Mouse (Mus musculus) natural killer cell, adult 2 months (primary cell): ENCODE results near the gene Pole3.

Experiments
- DNase-seq, 2 experiments: peaks; one replicate each; pipeline ENCODE4 v3.0.0; 2022; ENCODE audit warnings: low spot score in 2 of 2

The Pole3 gene

DNA sequence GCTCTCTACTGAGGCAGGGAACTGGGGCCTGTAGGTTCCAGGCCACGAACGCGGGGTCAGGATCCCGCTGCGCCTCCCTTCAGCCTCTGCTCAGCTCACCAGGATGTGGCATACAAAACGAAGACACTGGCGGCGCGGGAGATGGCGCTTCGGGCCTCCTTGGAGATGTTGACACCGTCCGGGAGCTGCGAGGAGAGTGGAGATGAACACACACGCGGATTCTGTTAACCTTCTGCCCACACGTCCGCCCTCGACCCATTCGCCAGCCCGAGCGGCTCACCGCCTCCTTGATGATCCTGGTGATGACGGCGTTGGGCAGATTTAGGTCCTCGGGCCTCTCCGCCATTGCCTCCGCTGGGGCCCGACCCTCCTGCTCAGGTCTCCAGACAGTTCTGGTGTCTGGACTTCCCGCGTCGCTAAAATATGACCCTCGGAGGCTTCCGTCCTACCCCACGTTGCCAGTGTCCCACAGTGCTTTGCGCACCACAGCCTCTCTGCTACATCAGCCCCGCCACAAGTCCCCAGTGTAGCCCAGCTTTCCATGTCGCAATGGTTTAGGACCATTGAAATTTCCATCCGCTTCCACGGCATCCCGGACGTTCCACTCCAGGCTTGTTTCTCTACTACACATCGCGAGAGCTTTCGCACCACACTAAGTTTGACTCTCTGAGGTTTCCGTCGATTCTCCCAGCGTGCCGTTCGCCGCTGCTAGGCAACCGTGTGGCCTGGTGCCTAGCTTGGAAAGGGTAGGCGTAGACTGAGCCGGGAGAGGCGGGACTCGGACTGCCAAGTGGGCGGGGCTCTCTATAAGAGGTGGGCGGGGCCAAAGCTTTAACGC is at the start of gene Pole3, which contains the start of gene 4933430I17Rik:
Pole3 (minus strand) TSS at position 418 of the 838 bp plus-strand sequence.
4933430I17Rik (plus strand) TSS at position 719 of the 838 bp plus-strand sequence.
- peak; percentile 94 to 95 for DNase-seq

DNA sequence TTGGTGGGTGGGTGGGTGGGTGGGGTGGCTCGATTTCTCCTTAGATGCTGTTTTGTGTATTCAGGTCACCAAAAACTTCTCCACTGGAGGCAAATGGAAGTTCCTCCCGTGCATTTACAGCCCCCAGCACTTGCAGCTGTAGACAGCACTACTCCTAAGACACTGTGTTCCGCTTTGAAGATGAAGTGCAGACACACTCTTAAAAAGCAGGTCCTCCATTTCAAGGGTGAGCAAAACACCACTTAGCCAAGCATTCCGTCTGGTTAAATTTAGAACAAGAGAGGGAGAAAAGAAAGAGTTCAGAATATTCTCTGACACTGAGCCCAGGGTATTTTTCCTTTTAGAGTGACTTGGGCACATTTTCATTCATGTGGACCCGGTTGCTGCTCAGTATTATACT is 45.2 kb upstream of the Pole3 start:
- no peak for DNase-seq

DNA sequence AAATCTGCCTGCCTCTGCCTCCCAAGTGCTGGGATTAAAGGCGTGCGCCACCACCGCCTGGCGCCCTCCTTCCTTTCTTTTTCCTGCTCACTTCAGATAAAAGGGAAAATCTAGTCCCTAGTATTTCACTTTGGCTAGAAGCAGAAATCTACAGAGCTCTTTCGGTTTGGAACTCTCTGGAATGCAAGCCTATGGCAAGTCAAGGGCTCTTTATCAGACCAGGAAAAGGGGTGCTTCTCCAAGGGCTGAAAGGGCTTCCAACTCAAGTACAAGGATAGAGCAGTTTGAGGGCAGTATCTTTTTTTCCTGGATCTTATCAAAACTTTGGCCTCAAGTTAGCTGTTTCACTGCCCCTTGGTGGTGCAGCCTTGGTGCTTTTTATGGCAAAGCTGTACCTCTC is 44.7 kb upstream of the Pole3 start:
- no peak for DNase-seq

DNA sequence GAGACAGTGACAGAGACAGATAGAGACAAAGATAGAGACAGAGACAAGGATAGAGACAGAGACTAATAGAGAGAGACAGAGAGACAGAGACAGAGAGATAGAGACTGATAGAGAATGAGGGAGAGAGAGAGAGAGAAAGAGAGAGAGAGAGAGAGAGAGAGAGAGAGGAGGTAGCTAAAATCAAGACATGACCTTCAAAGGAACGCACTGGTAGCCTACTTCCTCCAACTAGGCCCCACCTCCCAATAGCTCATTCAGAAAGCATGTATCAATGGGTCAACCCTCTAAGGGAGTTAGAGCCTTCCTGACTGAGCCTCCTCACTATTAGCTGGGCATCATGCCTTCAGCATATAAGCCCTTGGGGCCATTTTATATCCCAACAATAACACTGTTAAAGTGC is 43.5 kb upstream of the Pole3 start:
- no peak for DNase-seq

DNA sequence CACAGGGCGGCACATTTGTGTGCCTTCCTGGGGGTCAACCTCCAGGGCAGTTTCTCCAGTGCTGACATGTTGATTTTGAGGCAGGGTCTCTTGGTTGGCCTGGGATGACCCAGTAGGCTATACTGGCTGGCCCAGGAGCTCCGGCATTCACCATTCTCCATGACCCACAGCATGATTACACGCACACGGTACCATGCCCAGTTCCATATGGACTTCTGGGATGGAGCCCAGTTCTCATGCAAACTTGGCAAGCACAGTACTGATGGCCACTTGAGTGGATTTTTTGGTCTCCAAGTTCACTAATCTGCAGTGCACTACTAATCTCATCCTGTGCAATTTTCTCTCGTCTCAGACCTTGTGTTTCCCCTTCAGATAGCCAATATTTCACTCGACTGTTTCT is 42.8 kb upstream of the Pole3 start:
- DNase-seq, result no peak

DNA sequence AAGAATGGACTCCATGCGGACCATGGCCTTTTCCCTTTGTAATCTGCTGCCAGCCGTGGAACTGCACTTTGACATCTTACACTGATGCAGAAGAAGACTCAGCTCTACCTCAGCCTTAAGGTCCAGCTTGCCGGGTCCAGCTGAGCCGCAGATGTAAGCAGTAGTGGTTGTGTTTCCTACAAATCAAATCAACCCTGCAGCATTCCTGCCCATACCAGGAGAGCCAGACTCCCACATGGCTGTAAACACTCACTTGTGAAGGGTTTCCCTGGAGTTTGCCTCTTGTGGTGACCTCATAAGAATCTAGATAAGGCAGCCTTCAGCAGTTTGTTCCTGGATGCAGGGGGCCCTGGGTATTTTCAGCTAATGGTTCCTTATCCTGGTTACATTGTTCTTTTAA is 41.7 kb upstream of the Pole3 start:
- DNase-seq, result no peak

DNA sequence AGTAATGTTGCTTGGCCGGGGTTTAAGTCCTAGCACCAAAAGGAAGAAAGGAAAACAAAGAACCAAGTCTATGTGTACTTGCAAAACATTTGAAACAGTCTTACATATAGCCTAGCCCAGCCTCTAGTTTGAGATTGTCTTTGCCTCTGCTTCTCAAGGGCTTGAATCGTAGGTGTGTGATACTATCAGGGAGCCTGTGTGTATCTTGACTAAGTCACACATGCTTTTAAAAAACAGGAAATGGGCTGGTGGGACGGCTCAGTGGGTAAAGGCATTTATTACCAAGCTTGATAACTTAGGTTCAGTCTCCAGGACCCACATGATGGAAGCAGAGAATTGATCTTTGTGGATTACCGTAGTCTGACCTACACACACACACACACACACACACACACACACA is 37.1 kb upstream of the Pole3 start:
- DNase-seq, result peak; percentile 38 to 44

DNA sequence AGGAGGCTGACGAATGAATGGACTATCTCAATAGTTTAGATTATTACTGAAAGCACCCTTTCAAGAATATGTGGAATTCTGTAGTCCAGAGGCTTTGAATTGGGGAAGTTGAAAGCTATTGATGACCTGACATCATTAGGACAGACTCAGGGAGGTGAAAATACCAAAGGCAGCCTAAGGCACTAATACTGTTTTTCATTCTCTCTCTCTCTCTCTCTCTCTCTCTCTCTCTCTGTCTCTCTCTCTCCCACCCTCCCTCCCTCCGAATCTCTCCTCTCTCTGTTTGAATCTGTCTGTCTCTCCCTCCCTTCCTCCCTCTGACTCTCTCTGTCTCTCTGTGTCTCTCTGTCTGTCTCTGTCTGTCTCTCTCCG is 36.7 kb upstream of the Pole3 start:
- no peak for DNase-seq

DNA sequence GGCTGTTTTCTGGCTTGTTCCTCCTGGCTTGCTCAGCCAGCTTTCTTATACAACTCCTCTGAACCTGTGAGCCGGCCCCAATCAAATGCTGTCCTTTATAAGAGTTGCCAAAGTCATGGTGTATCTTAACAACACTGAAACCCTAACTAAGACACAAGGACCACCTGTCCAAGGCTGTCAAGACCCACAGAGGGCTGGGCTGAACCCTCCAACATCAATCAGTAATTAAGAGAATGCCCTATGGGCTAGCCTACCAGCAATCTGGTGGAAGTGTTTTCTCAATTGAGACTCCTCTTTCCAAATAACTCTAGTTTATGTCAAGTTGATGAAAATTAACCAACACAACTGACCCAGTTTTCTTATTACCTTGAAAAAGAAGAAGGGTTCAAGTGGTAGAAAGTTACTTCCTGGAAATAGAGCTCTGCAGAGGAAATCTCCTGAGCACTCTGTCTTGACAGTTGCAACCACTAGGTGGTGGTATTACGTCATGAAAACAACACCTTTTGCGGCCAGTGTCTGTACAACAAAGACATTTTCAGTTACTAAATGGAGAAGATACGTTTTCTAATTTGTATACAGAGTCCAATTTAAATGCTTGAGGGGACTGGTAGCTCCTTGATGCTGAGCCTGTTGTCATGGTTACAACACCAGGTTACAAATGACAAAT is 36.2 kb upstream of the Pole3 start:
- peak; percentile 78 to 82 for DNase-seq

DNA sequence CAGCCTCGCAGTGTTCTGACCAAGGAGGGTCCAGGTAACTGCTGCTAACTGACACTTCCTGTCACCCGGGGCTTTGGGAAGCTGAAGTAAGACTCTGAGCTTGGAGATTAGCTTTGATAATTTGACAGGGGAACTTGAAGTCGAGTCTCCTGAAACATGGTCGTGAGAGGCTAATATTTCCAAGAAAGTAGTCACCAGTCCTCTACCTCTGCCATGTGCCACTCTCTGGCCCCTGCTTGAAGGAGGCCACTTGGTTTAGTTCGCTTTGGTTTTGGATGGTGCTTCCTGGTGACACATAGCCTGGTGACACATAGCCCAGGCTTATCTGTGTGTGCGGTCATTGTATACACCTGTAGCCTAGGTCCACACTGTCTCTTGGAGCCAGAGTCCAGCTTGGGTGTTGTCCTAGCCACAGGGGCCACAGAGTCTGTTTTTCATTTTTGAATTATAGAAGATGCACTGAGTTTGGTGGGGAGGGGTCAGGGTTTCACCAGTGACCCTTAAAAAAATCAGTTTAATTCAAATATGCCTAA is 35.0 kb upstream of the Pole3 start, which contains the start of gene Rgs3:
Rgs3 (plus strand) TSS at position 51 of the 533 bp plus-strand sequence.
- DNase-seq, result no peak

DNA sequence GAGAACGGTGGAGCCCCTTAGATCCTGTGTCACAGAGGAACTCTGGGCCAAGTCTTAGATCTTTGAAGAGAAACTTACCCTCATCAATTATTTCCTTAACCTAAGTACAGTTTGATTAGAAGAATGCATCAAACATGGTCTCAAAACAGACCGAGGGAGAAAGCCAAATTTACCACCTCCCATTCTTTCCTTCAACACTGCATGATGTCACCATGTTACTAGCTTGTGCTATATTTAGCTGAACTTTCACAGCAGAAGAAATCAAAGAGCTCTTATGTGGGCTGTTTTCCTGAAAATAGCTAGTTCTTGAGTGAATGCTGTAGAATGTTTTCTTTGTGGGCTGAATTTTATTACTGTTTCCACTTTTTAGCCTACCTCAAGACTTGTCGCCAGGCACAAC is 32.6 kb upstream of the Pole3 start:
- DNase-seq, result no peak

DNA sequence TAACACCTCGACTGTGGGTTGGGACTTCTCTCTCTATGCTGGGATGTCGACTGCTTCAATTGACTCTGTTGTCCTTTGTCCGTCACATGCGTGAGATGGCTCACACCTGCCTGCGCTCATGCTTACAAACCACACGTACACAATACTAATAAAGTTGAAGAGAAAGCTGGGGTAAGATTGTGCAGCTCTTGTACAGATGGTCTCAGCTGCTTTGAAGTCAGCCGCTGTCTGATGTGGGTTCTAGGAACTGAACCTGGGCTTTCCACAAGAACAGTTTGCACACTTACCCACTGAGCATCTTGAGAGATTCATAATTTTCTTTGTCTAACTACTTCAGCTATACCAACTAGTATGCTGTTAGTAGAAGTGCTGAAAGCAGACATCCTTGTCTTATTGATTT is 27.1 kb upstream of the Pole3 start:
- no peak for DNase-seq

DNA sequence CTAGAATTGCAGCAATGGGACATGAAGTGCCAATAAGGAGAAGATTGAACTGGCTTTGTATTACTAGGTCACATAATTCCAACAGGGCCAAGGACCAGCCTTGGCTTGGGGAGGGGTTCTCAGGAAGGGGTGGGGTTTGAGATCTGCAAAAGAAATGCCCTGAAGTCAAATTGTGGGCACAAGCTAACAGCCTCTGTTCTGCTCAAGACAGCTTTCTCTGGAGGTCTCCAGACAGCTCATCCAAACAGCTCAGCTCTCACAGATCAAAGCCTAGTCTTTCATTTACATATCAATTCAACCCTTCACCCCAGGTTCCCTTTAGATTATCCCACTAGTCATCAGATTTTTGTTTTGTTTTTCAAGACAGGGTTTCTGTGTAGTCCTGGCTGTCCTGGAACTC is 19.9 kb upstream of the Pole3 start:
- DNase-seq, result no peak

DNA sequence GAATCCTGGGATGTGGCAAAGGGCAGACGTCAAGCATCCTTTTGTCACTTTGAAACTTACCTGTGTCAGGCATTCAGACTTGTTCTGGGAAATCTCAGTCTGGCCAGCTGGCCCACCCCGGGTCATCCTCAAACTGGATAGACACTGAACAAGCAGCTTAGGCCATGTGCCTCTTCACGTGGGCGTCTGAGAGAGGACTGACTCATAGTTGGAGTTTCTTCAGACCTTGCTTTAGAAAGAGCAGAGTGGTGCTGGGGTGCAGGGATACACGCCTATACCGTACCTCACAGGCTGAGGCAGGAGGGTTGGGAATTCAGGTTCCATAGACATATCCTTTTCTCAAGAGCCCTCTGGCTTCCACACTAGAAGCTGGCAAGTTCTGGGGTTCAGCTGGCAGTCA is 18.9 kb upstream of the Pole3 start:
- DNase-seq, result no peak

DNA sequence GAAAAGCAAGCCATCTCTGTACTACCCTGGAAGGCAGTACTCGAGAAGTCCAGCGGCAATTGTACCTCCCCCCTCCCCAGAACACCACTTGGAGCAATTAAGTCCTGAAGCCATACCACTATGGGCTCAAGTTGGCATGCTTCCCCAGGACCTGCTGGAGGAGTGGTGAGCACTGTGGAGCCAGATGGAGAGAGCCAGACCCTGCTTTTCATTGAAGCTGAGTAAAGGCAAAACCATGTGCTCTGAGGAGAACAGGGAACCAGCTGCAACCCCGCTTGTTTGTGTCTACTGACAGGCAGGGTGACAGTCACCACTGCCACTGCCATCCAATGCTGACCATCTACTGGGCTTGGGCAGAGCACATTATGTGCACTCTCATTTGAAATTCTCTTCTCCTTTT is 16.9 kb upstream of the Pole3 start:
- DNase-seq, result no peak

DNA sequence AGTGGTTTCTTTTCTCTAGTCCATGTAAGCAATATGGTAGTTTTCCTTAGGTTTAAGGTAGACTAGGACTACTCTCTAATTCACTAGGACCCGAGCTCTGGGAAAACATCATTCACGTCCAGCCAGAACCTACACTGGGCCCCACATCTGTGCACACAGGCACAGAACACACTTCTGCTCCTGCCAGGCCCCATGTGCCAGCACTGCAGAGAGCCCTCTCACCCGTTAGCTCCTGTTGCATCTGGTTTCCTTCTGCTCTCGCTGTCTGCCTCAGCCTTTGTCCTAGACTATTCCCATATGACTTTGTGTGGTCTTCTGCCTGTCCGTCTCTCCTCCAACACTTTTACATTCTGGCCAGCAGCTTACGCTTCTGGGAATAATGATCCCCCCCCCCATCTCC is 8.9 kb upstream of the Pole3 start:
- DNase-seq, result no peak

DNA sequence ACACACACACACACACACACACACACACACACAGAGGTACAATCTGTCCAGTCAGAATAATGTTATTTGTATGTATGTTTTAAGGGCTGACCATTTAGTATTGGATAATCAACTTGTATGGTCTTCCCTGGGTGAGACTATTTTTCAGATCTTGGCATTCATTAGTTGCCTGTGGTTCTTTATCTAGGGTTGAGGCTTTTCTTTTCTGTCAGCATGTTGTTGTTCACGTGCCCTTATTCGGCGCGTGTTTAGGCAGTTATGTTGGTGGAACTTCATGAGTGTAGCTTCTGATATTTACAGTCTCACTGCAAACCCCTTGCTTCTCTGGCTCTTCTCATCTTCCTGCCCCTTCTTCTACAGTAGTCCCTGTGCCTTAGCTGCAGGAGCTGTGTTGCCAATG is 2.8 kb upstream of the Pole3 start:
- no peak for DNase-seq

DNA sequence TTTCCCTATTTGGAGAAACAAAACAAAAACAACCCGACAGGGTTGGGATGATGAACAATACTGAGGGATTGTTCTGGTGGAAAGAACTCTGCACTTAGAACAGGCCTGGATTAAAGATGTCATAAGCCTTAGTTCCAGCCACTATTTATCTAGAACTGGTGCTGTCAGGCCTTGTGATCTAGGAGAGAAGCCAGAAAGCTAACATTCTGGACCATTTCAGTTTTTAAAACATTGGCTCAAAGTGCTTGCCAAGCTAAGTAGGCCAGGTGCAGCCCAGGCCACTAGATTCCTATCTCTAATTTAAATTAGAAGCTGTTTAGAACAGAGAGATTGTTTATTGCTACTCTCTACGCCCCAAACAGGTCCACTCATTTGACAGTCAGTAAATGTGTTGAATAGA is 1.4 kb upstream of the Pole3 start:
- DNase-seq, result no peak

DNA sequence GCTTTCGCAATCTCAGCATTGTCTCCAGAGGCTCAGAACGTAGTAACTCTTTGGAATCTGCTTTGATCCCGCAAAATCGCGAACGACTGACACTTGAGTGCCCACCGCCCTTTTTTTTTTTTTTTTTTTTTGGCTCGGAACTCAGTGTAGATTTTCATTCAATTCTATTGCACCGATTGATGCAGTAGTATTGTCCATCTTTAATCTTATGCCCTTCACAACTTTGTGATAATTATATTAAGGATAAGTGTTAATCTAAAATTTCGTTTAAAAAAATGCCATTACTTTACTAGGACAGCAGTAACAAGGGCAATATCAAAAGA is 582 bp upstream of the Pole3 start:
- no peak for DNase-seq

DNA sequence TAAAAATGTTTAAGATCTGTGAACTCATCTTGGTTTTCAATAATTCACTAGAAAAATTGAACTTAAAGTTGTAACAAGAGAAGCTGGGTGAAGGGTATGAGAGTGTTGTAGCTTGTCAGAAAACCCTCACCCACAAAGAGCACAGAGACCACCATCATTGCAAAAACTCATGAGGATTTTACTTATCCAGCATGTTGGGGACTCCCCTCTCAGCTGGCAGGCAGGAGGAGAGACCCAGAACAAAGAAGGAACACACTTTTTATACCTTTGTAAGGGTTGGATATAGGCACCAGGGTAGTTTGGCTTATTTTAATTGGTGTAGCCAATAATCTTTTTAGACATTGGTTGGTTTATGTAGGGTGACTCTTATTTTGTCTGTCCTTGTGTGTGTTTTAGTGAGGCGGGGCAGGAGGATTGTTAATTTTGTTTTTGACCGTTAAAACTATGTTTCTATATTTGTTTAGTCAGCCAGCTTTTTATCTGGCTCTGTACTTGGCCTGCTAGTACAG is 3.9 kb downstream of the Pole3 start:
- DNase-seq, result no peak

DNA sequence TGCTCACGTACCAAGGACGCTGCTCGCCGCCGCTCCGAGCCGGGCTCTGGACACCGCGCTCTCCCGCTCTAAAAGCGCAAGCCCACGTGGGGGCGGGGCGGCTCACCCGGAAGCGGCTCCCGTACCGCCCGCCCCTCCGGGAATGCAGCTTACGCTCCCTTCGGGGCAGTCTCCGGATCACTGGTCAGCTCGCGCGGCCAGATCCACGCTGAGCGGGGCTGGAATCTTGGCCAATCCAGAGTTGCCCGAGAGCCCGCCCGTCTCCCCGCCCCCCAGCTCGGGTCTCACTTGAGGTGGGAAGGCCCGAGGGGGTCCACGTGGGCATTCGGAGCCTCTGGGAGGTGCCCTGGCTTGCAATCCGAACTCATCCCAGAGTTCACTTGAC is 5.0 kb downstream of the Pole3 start, which contains the start of gene Alad:
Alad (minus strand) TSS at position 70 of the 385 bp plus-strand sequence.
- DNase-seq, result peak; percentile 34 to 38

DNA sequence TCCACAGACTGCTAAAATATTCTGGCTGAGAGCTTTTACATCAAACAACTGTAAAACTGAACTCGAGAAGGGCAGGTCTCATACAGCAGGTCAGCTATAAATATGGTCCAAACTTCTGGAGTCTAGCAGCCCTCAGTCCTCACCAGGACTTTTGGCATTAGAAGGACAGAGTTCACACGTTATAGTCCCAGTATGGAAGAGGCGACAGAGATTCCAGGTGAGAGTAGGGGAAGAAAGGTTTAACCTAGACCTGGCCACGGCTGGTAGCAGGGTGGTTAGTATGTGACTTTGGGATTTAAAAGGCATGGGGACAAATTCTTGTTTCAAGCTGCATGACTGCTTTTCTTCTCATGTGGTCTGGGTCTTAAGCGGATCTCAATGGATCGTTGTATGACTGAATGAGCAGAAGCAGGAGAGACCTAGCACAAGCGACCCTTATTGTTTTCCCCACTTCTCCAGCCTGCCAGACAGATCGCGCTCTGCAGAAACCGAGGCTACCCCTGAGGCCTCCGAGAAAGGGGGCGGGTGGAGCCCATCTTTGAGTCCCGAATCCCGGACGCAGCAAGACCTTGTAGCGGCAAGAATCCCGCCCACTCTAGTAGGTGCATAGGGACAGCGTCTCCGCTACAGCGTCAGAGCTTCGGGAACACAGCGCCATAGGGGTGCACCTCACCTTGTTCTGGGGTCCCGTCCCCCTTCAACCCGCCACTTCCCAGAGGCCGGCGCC is 5.6 kb downstream of the Pole3 start:
- DNase-seq, result no peak
